Mouse (Mus musculus) embryonic stem cell, embryonic (primary cell): ENCODE measurements around the gene Cst6.

Experiments used
- CTCF ChIA-PET, 4 experiments: fragments of 300-600 bp in 2 of 4; fragments of 350-600 bp in 2 of 4; sonication (Branson Sonifier 250); formaldehyde crosslinking; loops; one replicate each; lab custom pipeline; 2022; ENCODE audit warnings: inconsistent platforms in 2 of 4; lab: Charles Lee
- POLR2A ChIA-PET, 4 experiments: fragments of 300-600 bp in 2 of 4; fragments of 350-600 bp in 2 of 4; sonication (Branson Sonifier 250); formaldehyde crosslinking; loops; one replicate each; lab custom pipeline; 2022; ENCODE audit warnings: antibody characterized with exemption in 4 of 4, inconsistent platforms in 1 of 4; lab: Charles Lee

The Cst6 gene

DNA sequence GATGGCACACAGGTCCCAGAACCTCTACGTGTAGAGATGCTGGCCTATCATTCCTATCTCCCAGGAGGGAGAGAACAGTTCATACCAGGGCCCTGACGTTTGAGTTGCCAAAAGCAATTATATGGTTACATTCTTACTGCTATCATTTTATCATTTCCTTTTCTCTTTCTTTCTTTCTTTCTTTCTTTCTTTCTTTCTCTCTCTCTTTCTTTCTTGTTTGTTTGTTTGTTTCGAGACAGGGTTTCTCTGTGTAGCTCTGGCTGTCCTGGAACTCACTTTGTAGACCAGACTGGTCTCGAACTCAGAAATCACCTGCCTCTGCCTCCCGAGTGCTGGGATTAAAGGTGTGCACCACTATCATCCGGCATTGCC is at the start of gene Cst6:
Cst6 (minus strand) TSS at position 73 of the 372 bp plus-strand sequence.
- POLR2A ChIA-PET: interaction anchor here in 3 of 4 experiments (0.6 to 2.5 kb wide), 16 partner anchors 9 to 326 kb away, joined by 3 to 12 read pairs (median 4); partner anchors contain the start of genes Banf1 (in 2 of the 3), Eif1ad (in 2 of the 3), Catsper1 (in 1 of the 3) and Ccdc85b (in 1 of the 3)
- CTCF ChIA-PET: interaction anchor here (0.5 to 3.4 kb wide), 29 partner anchors 11 to 422 kb away, joined by 3 to 31 read pairs (median 4); partner anchors contain the start of genes Catsper1 (in 3 of the 4), AI837181 (in 1 of the 4), Drap1 (in 1 of the 4) and Eif1ad (in 1 of the 4)

DNA sequence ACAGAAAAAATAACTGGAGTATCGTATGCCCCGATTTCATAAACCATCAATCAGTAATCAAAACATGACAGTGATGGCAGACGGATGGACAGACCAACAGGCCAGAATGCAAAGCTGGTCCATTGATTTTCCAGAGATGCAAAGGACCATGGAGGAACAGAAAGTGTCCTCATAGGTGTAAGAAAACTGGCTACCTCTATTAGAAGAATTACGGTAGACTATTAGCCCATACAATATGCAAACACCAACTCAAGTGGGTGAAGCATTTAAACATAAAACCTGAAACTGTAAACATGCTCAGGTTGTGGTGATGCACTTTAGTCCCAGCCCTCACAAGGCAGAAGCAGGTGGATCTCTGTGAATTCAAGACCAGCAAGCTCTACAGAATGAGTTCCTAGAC is 46.0 kb upstream of the Cst6 start:
- ChIA-PET CTCF (no interaction called here), POLR2A (interaction anchor here in 1 of 4 experiments (1.0 to 1.3 kb wide), 4 partner anchors 11 to 81 kb away, joined by 3 to 4 read pairs (median 3); partner anchors contain the start of genes Banf1 and Eif1ad)

DNA sequence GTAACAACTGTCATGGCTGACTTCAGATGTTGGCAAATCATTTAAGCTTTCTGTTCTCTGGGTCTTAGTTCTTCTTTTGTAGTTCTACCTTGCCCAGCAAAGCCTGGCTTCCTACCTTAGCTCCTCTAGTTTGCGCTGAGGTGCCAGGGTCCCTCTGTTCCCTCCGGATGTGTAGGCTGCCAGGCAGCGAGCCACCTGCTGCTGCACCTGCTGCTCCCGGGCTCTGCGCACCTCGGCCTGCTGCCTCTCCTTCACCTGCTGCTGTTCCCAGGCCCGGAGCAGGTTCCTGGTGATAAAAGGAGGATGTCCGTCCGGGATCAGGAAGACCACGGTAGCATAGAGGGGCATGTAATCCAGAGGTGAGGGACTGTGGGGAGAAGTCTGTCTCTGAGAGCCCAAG is 44.8 kb upstream of the Cst6 start:
- POLR2A ChIA-PET: interaction anchor here in 3 of 4 experiments (0.6 to 1.6 kb wide), 3 partner anchors 19 to 95 kb away, joined by 3 to 9 read pairs (median 5); partner anchors contain the start of gene Cfl1 (in 1 of the 3)
- CTCF ChIA-PET: interaction anchor here in 1 of 4 experiments (1.0 kb wide), 1 partner anchor 45 kb away, joined by 3 read pairs; no protein-coding TSS in a partner anchor

DNA sequence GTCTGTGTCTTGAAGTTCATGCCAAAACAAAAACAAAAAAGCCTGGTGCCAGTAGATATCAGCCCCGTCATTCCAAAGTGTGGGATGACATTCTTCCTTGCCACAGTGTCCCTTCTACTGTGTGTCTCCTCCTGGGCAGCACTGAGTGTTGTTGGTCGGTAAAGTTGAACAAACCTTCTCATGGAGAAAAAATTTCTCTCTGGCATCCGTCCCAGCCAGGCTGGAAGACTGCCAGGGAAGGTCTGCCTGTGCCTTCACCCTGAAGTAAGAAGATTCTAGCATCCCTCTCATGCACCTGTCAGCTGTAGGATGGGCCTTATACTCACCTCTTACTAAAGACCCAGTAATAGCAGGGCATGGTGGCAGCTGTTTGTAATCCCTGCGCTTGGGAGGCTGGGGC is 43.5 kb upstream of the Cst6 start:
- CTCF ChIA-PET: interaction anchor here in 1 of 4 experiments (0.6 kb wide), 1 partner anchor 72 kb away, joined by 6 read pairs; no protein-coding TSS in a partner anchor
- POLR2A ChIA-PET: interaction anchor here in 3 of 4 experiments (0.6 to 1.6 kb wide), 7 partner anchors 9 to 170 kb away, joined by 3 to 5 read pairs (median 3); partner anchors contain the start of genes Banf1 (in 1 of the 3), Cfl1 (in 1 of the 3), Drap1 (in 1 of the 3) and Eif1ad (in 1 of the 3)

DNA sequence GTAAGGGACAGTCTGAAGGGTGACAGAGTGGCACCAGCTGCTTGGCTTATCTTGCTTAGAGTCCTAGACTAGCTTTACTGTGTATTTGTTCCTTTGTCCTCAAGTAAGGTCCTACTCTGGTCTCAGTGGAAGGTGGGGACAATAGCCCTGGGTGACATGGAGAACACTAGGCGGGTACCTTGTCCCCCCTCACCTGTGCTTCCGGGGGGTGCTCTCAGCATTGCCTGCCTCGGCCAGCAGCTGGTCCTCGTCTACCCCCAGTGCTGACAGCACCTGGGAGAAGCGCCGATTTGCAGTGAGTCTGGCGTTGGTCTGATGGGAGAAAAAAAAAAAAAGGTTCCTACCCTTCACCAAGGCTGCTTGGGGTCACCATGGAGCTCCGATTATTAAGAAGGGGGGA is 41.0 kb upstream of the Cst6 start:
- POLR2A ChIA-PET: interaction anchor here (0.6 to 4.8 kb wide), 24 partner anchors 10 to 302 kb away, joined by 3 to 48 read pairs (median 4); partner anchors contain the start of genes Banf1 (in 3 of the 4), Eif1ad (in 3 of the 4), Drap1 (in 2 of the 4) and Mus81 (in 2 of the 4)
- CTCF ChIA-PET: interaction anchor here in 3 of 4 experiments (0.7 to 2.8 kb wide), 7 partner anchors 10 to 251 kb away, joined by 3 to 20 read pairs (median 4); partner anchors contain the start of gene Mus81 (in 1 of the 3)

- ChIA-PET CTCF (interaction anchor here in 3 of 4 experiments (0.8 to 2.8 kb wide), 7 partner anchors 10 to 98 kb away, joined by 3 to 20 read pairs (median 4); partner anchors contain the start of gene Mus81 (in 1 of the 3)), POLR2A (interaction anchor here in 3 of 4 experiments (0.6 to 5.0 kb wide), 20 partner anchors 11 to 301 kb away, joined by 3 to 48 read pairs (median 6); partner anchors contain the start of genes Drap1 (in 3 of the 3), AI837181 (in 2 of the 3), Banf1 (in 2 of the 3) and Eif1ad (in 2 of the 3))
Observed at GRCm38 (mm10) chr19:5389647-5390046, 40.3 kb upstream of the Cst6 start.

- CTCF ChIA-PET: interaction anchor here in 3 of 4 experiments (0.5 to 2.8 kb wide), 9 partner anchors 12 to 372 kb away, joined by 3 to 20 read pairs (median 5); partner anchors contain the start of genes Banf1 (in 1 of the 3) and Eif1ad (in 1 of the 3)
- POLR2A ChIA-PET: interaction anchor here (0.5 to 5.0 kb wide), 61 partner anchors 9 to 519 kb away, joined by 3 to 48 read pairs (median 4); partner anchors contain the start of genes Banf1 (in 3 of the 4), Drap1 (in 3 of the 4), Eif1ad (in 3 of the 4) and Mus81 (in 3 of the 4)
Observed at GRCm38 (mm10) chr19:5388588-5389242, 39.3 kb upstream of the Cst6 start, which contains the start of gene Sart1. TSS of gene Sart1 (minus strand) at chr19:5388703.

GRCm38 (mm10) chr19:5388011-5388441 is 38.7 kb upstream of the Cst6 start:
- POLR2A ChIA-PET: interaction anchor here (0.6 to 5.0 kb wide), 53 partner anchors 8 to 458 kb away, joined by 3 to 48 read pairs (median 4); partner anchors contain the start of genes Drap1 (in 4 of the 4), Banf1 (in 3 of the 4), Eif1ad (in 3 of the 4) and Sf3b2 (in 3 of the 4)
- CTCF ChIA-PET: interaction anchor here in 3 of 4 experiments (0.5 to 2.8 kb wide), 9 partner anchors 11 to 372 kb away, joined by 3 to 20 read pairs (median 3); partner anchors contain the start of genes Banf1 (in 1 of the 3) and Eif1ad (in 1 of the 3)

DNA sequence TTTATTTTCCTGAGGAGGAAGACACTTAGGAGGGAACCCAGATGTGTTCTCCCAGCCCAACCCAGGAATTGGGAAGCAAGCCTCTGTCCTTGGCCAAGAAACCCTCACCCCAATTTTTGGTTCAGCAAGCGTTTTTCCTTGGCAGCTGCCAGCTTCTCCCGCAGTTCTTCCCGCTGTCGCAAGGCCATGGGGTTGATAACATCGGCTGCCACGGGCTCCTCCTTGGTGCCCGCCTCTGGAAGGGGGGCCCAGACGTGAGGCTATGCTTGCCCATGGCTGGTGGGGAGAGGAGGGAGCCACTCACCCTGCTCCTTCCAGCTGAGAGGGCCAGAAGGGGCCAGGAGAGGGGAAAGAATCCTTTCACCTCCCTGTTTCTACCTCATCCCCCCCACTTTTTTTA is 35.3 kb upstream of the Cst6 start:
- ChIA-PET POLR2A (interaction anchor here in 2 of 4 experiments (0.8 to 4.9 kb wide), 8 partner anchors 10 to 73 kb away, joined by 3 to 37 read pairs (median 7); partner anchors contain the start of genes Banf1 (in 2 of the 2), Eif1ad (in 2 of the 2) and Ccdc85b (in 1 of the 2)), CTCF (interaction anchor here in 1 of 4 experiments (1.4 kb wide), 1 partner anchor 14 kb away, joined by 3 read pairs; no protein-coding TSS in a partner anchor)

GRCm38 (mm10) chr19:5383326-5383725 is 34.0 kb upstream of the Cst6 start:
- CTCF ChIA-PET: interaction anchor here (1.0 to 1.6 kb wide), 5 partner anchors 9 to 81 kb away, joined by 3 to 5 read pairs (median 3); no protein-coding TSS in a partner anchor
- POLR2A ChIA-PET: interaction anchor here in 3 of 4 experiments (0.7 to 4.9 kb wide), 19 partner anchors 8 to 106 kb away, joined by 3 to 37 read pairs (median 5); partner anchors contain the start of genes Eif1ad (in 3 of the 3), Banf1 (in 2 of the 3), Mus81 (in 2 of the 3) and AI837181 (in 1 of the 3)

DNA sequence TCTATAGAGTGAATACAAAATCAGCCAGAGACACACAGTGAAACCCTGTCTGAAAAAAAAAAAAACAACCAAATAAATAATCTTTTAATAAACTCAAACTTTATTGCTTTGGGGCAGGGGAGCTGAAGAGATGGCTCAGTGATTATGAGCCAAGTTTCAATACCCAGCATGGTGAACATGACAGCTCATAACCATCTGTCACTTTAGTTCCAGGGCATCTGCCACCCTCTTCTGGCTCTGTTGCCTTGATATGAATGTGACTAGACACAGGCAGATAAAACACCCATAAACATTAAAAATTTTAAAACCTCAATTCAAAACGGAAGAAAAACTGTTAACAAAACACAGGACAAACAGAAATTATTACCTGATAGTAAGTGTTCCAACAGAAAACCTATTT is 28.1 kb upstream of the Cst6 start:
- ChIA-PET POLR2A (interaction anchor here (0.6 to 4.4 kb wide), 16 partner anchors 7 to 110 kb away, joined by 3 to 37 read pairs (median 3); partner anchors contain the start of genes Banf1 (in 2 of the 4), Eif1ad (in 2 of the 4), Mus81 (in 1 of the 4) and Sart1 (in 1 of the 4)), CTCF (interaction anchor here in 3 of 4 experiments (0.5 to 1.4 kb wide), 5 partner anchors 10 to 46 kb away, joined by 3 to 6 read pairs (median 4); partner anchors contain the start of gene Sart1 (in 1 of the 3))

- CTCF ChIA-PET: interaction anchor here in 3 of 4 experiments (0.6 to 1.0 kb wide), 6 partner anchors 9 to 964 kb away, joined by 3 to 4 read pairs (median 3); partner anchors contain the start of gene Cst6 (in 1 of the 3)
- POLR2A ChIA-PET: interaction anchor here in 3 of 4 experiments (0.6 to 4.4 kb wide), 19 partner anchors 8 to 508 kb away, joined by 3 to 37 read pairs (median 5); partner anchors contain the start of genes Sart1 (in 3 of the 3), Banf1 (in 2 of the 3), Eif1ad (in 2 of the 3) and Sf3b2 (in 2 of the 3)
Observed at GRCm38 (mm10) chr19:5374748-5375147, 25.4 kb upstream of the Cst6 start.

GRCm38 (mm10) chr19:5374177-5374576 is 24.8 kb upstream of the Cst6 start:
- CTCF ChIA-PET: interaction anchor here in 2 of 4 experiments (0.9 to 1.0 kb wide), 3 partner anchors 9 to 83 kb away, joined by 3 to 4 read pairs (median 3); no protein-coding TSS in a partner anchor
- POLR2A ChIA-PET: interaction anchor here in 3 of 4 experiments (0.6 to 4.4 kb wide), 11 partner anchors 8 to 508 kb away, joined by 3 to 37 read pairs (median 5); partner anchors contain the start of genes Banf1 (in 1 of the 3), Eif1ad (in 1 of the 3) and Sart1 (in 1 of the 3)

GRCm38 (mm10) chr19:5372724-5373123 is 23.4 kb upstream of the Cst6 start:
- ChIA-PET POLR2A (interaction anchor here in 2 of 4 experiments (1.0 to 4.3 kb wide), 3 partner anchors 10 to 16 kb away, joined by 3 to 13 read pairs (median 10); partner anchors contain the start of gene Sart1 (in 1 of the 2)), CTCF (no interaction called here)

DNA sequence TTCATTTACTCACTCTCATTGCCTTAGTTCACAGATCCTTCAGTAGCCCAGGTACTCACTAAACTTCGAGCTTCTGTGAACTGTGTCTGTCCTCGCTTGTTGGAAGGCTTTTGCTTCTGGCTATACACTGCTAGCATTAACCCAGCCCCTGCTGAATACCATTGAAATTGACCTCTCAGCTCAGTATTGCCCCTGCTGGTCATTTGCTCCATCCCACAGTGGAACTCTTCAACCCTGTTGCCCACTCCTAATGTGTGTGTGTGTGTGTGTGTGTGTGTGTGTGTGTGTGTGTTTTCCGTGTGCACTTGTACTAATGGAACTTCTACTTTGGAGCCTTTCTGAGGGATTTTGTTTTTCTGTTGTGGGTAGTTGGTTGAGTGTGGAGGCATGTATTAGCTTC is 21.6 kb upstream of the Cst6 start:
- ChIA-PET CTCF (interaction anchor here (0.6 to 1.6 kb wide), 24 partner anchors 10 to 1312 kb away, joined by 3 to 11 read pairs (median 4); partner anchors contain the start of genes Sart1 (in 2 of the 4), Ehbp1l1 (in 1 of the 4) and Sf1 (in 1 of the 4)), POLR2A (interaction anchor here in 3 of 4 experiments (0.6 to 4.3 kb wide), 24 partner anchors 8 to 1611 kb away, joined by 3 to 13 read pairs (median 4); partner anchors contain the start of genes Drap1 (in 2 of the 3), Sart1 (in 2 of the 3), AI837181 (in 1 of the 3) and Gal3st3 (in 1 of the 3))

DNA sequence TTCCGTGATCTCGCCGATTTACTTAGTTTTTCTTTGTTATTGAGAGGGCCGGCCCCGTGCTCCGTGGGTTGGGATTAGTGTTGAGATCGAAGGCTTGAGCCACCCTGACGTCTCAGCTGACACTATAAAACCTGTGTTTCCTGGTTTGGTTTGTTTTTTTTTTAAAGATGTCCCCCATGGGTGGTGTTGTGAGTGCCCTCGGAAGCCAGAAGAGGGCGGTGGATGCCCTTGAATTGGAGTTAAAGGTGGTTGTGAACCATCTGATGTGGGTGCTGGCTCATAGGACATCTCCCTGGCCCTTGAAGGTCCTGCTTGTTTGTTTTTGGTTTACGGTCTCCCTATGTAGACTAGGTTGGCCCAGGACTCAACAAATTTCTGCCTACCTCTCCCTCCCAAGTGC is 18.1 kb upstream of the Cst6 start:
- CTCF ChIA-PET: interaction anchor here in 2 of 4 experiments (0.9 to 1.9 kb wide), 7 partner anchors 9 to 120 kb away, joined by 3 to 9 read pairs (median 4); partner anchors contain the start of genes Catsper1 (in 1 of the 2), Mus81 (in 1 of the 2), Sart1 (in 1 of the 2) and Sf3b2 (in 1 of the 2)
- POLR2A ChIA-PET: interaction anchor here (0.5 to 3.0 kb wide), 42 partner anchors 8 to 718 kb away, joined by 3 to 68 read pairs (median 7); partner anchors contain the start of genes AI837181 (in 3 of the 4), Cfl1 (in 3 of the 4), Drap1 (in 3 of the 4) and Mus81 (in 3 of the 4)
